Mouse (Mus musculus) lung, postnatal 0 days (tissue): ENCODE results near the gene Iqck. TPM values are rescaled to one million over a fixed set of nuclear protein-coding genes. Genes with fewer than 3 reads are reported as not detected.

Source experiments
- ATAC-seq: fragments of 200-750 bp; cut with Nextera tagmentation; 2 replicates; pipeline ENCODE4 v1.8.0; 2017; ENCODE audit warnings: moderate library complexity
- DNase-seq: peaks from one replicate; pipeline ENCODE4 v3.0.0-alpha.2; 2016; ENCODE audit warnings: low spot score
- H3K27ac ChIP-seq: fragments of 300-500 bp; sonication (generic); 2 replicates; pipeline ENCODE4 v1.5.1; 2014; ENCODE audit warnings: antibody characterized with exemption, mild to moderate bottlenecking, low read length, mixed read lengths
- H3K27me3 ChIP-seq: fragments of 300-500 bp; sonication (generic); replicated peaks from 2 replicates; pipeline ENCODE4 v1.6.1; 2014; ENCODE audit warnings: low read length, mixed read lengths; ENCODE audit not compliant: insufficient read depth
- H3K36me3 ChIP-seq: fragments of 300-500 bp; sonication (generic); 2 replicates; pipeline ENCODE4 v1.6.1; 2014; ENCODE audit warnings: low read length, mixed read lengths; ENCODE audit not compliant: insufficient read depth
- H3K4me1 ChIP-seq: fragments of 300-500 bp; sonication (generic); 2 replicates; pipeline ENCODE4 v1.6.1; 2014; ENCODE audit warnings: antibody characterized with exemption, low read depth, low read length, mixed read lengths; ENCODE audit not compliant: insufficient read depth
- H3K4me2 ChIP-seq: fragments of 300-500 bp; sonication (generic); replicated peaks from 2 replicates; pipeline ENCODE4 v1.6.1; 2014; ENCODE audit warnings: low read depth, mild to moderate bottlenecking, low read length, moderate library complexity, mixed read lengths
- H3K4me3 ChIP-seq: fragments of 300-500 bp; sonication (generic); 2 replicates; pipeline ENCODE4 v1.5.1; 2014; ENCODE audit warnings: low read depth, low read length
- H3K9ac ChIP-seq: fragments of 300-500 bp; sonication (generic); replicated peaks from 2 replicates; pipeline ENCODE4 v1.6.1; 2014; ENCODE audit warnings: low read depth, mild to moderate bottlenecking
- H3K9me3 ChIP-seq: fragments of 300-500 bp; sonication (generic); 2 replicates; pipeline ENCODE4 v1.6.1; 2016; ENCODE audit warnings: low read length, mixed read lengths
- CTCF ChIP-seq: IDR thresholded peaks from 2 replicates; pipeline ENCODE4 v1.5.1; 2016; ENCODE audit warnings: antibody characterized with exemption, mild to moderate bottlenecking
- EP300 ChIP-seq: IDR thresholded peaks from 2 replicates; pipeline ENCODE4 v1.6.1; 2016; ENCODE audit warnings: antibody characterized with exemption, mild to moderate bottlenecking, control low read depth
- WGBS: fragments of 180-500 bp; shearing (Covaris S2); extraction: QIAGEN DNeasy Blood & Tissue Kit; methylation state at CpG from one replicate; pipeline ENCODE4 v1.1.7; 2014; 5-methylcytosine and 5-hydroxymethylcytosine counted together
- polyA plus RNA-seq: library from polyadenylated mRNA; unstranded; fragments of >200 nt; fragmentation: Nextera tagmentation; extraction: Ambion mirVana; gene quantifications from 2 replicates; pipeline ENCODE4 v1.2.1, GENCODE M21; 2015

Gene Iqck
- polyA plus RNA-seq, 1 experiment from 2014 or later = 3.5 TPM

- DNase-seq (no peak), ATAC-seq (no peak)
- no peak overlapping the region for H3K9ac ChIP-seq
- H3K4me1 ChIP-seq = no peaks in the 10 kb centered on the region
- 76% methylated on average over 5 of the region's 5 CpGs for WGBS
- TF ChIP-seq EP300 = no peak
- TF ChIP-seq CTCF = no peak
- H3K36me3 ChIP-seq = peaks cover 40% of the 10 kb centered on the region
- no peaks in the 10 kb centered on the region for H3K9me3 ChIP-seq
- H3K27me3 ChIP-seq = no peaks in the 10 kb centered on the region
- H3K4me2 ChIP-seq = no peak overlapping the region
- no peak overlapping the region for H3K27ac ChIP-seq
- no peak overlapping the region for H3K4me3 ChIP-seq
Observed at GRCm38 (mm10) chr7:118837901-118838300, 17.7 kb upstream of the Iqck start.

GRCm38 (mm10) chr7:118841030-118841745 lies 14.4 kb upstream of the Iqck start:
- TF ChIP-seq EP300 (no peak), CTCF (no peak)
- Histone ChIP-seq H3K36me3 (peaks cover 44% of the 10 kb centered on the region), H3K27ac (no peak overlapping the region), H3K4me2 (no peak overlapping the region), H3K9me3 (no peaks in the 10 kb centered on the region), H3K27me3 (no peaks in the 10 kb centered on the region), H3K4me3 (no peak overlapping the region), H3K9ac (no peak overlapping the region), H3K4me1 (no peaks in the 10 kb centered on the region)
- WGBS = 73% methylated on average over 8 of the region's 8 CpGs
- DNase-seq (no peak), ATAC-seq (no peak)

- Histone ChIP-seq H3K4me2 (no peak overlapping the region), H3K27ac (no peak overlapping the region), H3K4me1 (no peaks in the 10 kb centered on the region), H3K9me3 (no peaks in the 10 kb centered on the region), H3K9ac (no peak overlapping the region), H3K36me3 (peaks cover 44% of the 10 kb centered on the region), H3K27me3 (no peaks in the 10 kb centered on the region), H3K4me3 (no peak overlapping the region)
- TF ChIP-seq CTCF (0 out of 2 replicates have a peak, but pooled peaks have one; percentile 1), EP300 (no peak)
- 39% methylated on average over 1 of the region's 1 CpGs for WGBS
- DNase-seq (peak; percentile 41), ATAC-seq (0 out of 2 replicates have a peak, but pooled peaks have one; percentile 15)
Observed at GRCm38 (mm10) chr7:118841796-118842195, 13.8 kb upstream of the Iqck start.

- WGBS = 72% methylated on average over 4 of the region's 4 CpGs
Observed at GRCm38 (mm10) chr7:118842938-118843337, 12.6 kb upstream of the Iqck start.

GRCm38 (mm10) chr7:118845141-118845540 lies 10.4 kb upstream of the Iqck start:
- H3K27me3 ChIP-seq = no peaks in the 10 kb centered on the region
- H3K4me1 ChIP-seq = no peaks in the 10 kb centered on the region; the same call in 1 of the 2 replicates
- no peak overlapping the region for H3K4me2 ChIP-seq
- no peak overlapping the region for H3K9ac ChIP-seq
- no peak for ATAC-seq
- H3K27ac ChIP-seq = no peak overlapping the region
- 69% methylated on average over 5 of the region's 5 CpGs for WGBS
- peaks cover 37% of the 10 kb centered on the region for H3K36me3 ChIP-seq
- no peak for DNase-seq
- TF ChIP-seq EP300 = no peak
- TF ChIP-seq CTCF = no peak
- no peaks in the 10 kb centered on the region for H3K9me3 ChIP-seq
- H3K4me3 ChIP-seq = no peak overlapping the region

More at GRCm38 (mm10) chr7:118842938-118843337, 12.6 kb upstream of the Iqck start:
- Histone ChIP-seq H3K27ac (no peak overlapping the region), H3K27me3 (no peaks in the 10 kb centered on the region), H3K9me3 (no peaks in the 10 kb centered on the region), H3K9ac (no peak overlapping the region), H3K4me2 (no peak overlapping the region), H3K4me1 (no peaks in the 10 kb centered on the region), H3K4me3 (no peak overlapping the region), H3K36me3 (peaks cover 47% of the 10 kb centered on the region)
- TF ChIP-seq EP300 = no peak
- ATAC-seq (no peak), DNase-seq (no peak)

- H3K27ac ChIP-seq = peak overlapping the region; percentile 20; the same call in 1 of the 2 replicates
- H3K27me3 ChIP-seq = no peaks in the 10 kb centered on the region
- DNase-seq = peak; percentile 81
- no peaks in the 10 kb centered on the region; the same call in 1 of the 2 replicates for H3K4me1 ChIP-seq
- H3K36me3 ChIP-seq = peaks cover 30% of the 10 kb centered on the region
- no peak overlapping the region for H3K4me2 ChIP-seq
- no peak overlapping the region for H3K4me3 ChIP-seq
- H3K9me3 ChIP-seq = no peaks in the 10 kb centered on the region
- 66% methylated on average over 4 of the region's 4 CpGs for WGBS
- TF ChIP-seq EP300 = no peak
- TF ChIP-seq CTCF = no peak
- H3K9ac ChIP-seq = no peak overlapping the region
- ATAC-seq = peak; percentile 61
Observed at GRCm38 (mm10) chr7:118846329-118846728, 9.2 kb upstream of the Iqck start.
